Mouse (Mus musculus) heart, postnatal 36 days (tissue): ENCODE measurements around the gene Hcrt. TPM values are rescaled to one million over a fixed set of nuclear protein-coding genes. Genes with fewer than 3 reads are reported as not detected.

ENCODE experiments used
- DNase-seq, 2 experiments: peaks; one replicate each; pipeline ENCODE4 v3.0.0; 2021 to 2022
- intact Hi-C: fragments of 180-260 bp; cut with DNase I; formaldehyde crosslinking; loops from one replicate; pipeline ENCODE4 v1.15.1; 2025
- total RNA-seq, 2 experiments: library from RNA; stranded (reverse); gene quantifications; 2 replicates each; pipeline ENCODE4 v1.2.3; 2021

Hcrt gene
- total RNA-seq, 2 experiments from 2014 or later: not detected

DNA sequence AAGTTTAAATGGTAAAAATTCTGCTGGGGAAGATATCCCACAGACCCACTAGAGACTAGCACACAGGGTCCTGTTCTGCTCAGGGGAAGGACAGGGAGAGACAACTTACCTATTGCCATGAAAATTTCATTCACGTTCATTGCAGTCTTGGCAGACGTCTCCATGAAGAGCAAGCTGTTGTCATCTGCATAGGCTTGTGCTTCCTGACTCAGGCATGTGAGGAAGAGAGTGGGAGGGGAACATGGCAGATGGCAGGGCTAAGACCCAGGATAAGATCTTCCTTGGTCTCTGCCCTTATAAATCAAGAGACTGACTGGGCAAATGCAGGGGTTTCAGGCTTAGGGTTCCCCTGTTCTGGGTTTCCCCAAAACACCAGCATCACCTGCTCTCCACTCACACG, 46.1 kb downstream of the Hcrt start:
- DNase-seq: no peak
- intact Hi-C loops: loop anchor here (5.0 to 10.0 kb wide), 4 partner anchors 146 to 348 kb away; no protein-coding TSS in a partner anchor

DNA sequence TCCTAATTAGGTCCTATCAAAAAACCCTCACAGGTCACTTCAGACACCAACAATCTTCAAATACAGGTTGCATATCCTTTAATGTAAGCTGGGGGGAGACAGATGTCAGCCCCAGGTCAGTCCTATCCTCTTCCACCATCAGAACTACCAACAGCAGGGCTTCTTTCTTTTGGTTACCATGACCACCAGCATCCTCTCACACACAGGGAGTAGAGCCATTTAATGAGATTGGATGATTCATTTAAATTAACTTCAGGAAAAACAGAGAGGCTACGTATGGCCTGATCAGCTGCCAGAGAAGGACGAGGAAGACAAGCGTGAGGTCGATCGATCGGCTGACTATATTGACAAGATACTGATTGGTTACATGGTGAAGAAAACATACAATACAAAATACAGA, 47.8 kb downstream of the Hcrt start:
- no peak for DNase-seq
- intact Hi-C loops: loop anchor here (1.0 to 10.0 kb wide), 5 partner anchors 46 to 350 kb away; no protein-coding TSS in a partner anchor

GRCm38 (mm10) chr11:100714534-100714915, 48.2 kb downstream of the Hcrt start:
- intact Hi-C loops: loop anchor here (1.0 to 10.0 kb wide), 2 partner anchors 47 to 350 kb away; no protein-coding TSS in a partner anchor
- peak; percentile 83 to 88 for DNase-seq

DNA sequence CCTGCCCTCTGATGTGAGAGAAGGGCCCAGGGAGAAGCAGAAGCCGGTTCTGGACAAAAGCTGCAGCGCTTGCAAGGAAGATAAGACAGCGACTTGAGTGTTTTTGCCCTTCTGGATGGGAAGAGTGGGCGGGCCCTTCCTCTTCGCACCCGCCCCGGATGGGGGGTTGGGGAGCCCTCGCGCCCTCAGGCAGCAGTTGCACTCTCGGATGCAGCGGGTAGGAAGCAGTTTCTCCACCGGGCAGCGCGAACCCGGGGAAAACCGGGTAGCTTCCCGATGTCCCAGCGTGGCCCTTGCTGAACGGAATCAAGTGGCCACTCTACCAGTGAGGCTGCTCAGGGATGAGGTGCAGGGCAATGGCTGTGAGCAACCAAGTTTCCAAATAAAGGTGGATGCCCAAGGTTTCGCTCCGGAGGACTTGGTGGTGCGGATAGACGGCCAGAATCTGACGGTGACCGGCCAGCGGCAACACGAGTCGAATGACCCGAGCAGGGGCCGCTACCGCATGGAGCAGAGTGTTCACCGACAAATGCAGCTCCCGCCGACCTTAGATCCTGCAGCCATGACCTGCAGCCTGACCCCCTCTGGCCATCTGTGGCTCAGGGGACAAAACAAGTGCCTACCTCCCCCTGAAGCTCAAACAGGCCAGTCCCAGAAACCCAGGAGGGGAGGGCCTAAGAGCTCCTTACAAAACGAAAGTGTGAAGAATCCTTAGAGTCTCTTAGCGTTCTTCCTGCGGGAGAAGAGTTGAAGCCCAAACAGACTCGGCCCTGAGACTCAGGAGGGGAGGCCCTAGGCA, 48.8 kb downstream of the Hcrt start, which contains the start of gene Hspb9:
Gene Hspb9, plus strand, starts transcription at position 116 of the 799 bp plus-strand sequence.
- intact Hi-C loops: loop anchor here (1.0 to 10.0 kb wide), 2 partner anchors 47 to 351 kb away; no protein-coding TSS in a partner anchor
- DNase-seq: peak; percentile 77 to 79

GRCm38 (mm10) chr11:100713174-100713573, 49.6 kb downstream of the Hcrt start:
- intact Hi-C loops: loop anchor here (10.0 kb wide), 1 partner anchor 352 kb away; no protein-coding TSS in a partner anchor
- DNase-seq: no peak

DNA sequence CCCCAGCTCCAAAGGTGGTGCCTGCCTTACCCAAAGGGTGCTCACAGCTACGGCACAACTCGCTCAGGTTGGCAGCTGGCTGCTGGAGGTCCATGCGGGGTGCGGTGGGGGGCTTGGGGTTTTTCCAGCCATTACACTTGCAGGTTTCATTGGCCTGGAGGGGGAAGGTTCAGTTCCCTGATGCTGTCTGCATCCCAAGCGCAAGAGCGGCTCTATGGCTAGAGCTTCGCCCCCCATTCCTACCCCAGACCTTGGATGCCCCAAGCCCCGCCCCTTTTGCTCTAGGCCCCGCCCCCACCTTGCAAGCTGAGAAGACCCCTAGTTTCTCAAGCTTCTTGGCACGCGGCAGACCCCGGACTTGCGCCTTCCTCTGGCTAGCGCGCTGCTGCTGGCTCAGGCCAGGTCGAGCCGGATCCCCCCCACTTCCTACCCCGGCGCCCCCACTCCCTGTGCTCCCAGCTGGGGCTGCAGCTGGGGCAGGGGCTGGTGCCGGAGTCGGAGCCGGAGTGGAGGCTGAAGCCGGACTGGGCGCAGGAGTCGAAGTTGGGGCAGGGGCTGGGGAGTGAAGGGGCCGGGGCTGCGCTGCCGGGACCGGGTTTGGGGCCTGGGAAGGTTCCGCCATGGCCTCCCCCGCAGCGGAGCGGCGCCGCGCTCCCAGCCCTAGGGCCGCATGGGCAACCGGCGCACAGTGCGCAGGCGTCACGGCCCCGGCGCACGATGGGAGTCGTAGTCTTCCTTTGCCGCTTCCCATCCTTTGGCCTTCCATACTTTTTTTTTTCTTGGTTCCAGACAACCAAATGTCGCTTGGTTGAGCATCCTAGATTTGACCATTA, 50.7 kb downstream of the Hcrt start, which contains the start of gene Kat2a:
Gene Kat2a, minus strand, starts transcription at position 683 of the 833 bp plus-strand sequence.
- DNase-seq: peak; percentile 86
- intact Hi-C loops: loop anchor here (10.0 kb wide), 1 partner anchor 353 kb away; no protein-coding TSS in a partner anchor

Other genes with a start within 250 kb of the Hcrt start
- gene Acly, start 234.9 kb downstream of the Hcrt start, total RNA-seq: 10 to 100 TPM; 27.3 to 38.1 TPM
- gene Ttc25, start 217.3 kb downstream of the Hcrt start, total RNA-seq: under 1 TPM; 0.22 to 0.49 TPM
- 1 to 10 TPM; 5.5 to 7.2 TPM for gene Cnp, start 188.0 kb downstream of the Hcrt start, total RNA-seq
- 10 to 100 TPM; 57.2 to 59.2 TPM for gene Nkiras2, start 143.7 kb downstream of the Hcrt start, total RNA-seq
- gene Dnajc7, start 142.8 kb downstream of the Hcrt start, total RNA-seq: 100 to 1,000 TPM; 123 to 133 TPM
- gene Zfp385c, start 70.5 kb downstream of the Hcrt start, total RNA-seq: under 1 TPM in 1 of 2 experiments, not detected in 1; 0.28 TPM
- 1 to 10 TPM in 1 of 2 experiments, under 1 TPM in 1; 0.75 to 2.8 TPM for gene Dhx58, start 58.7 kb downstream of the Hcrt start, total RNA-seq
- 10 to 100 TPM; 12.4 to 13.0 TPM for gene Kat2a, start 50.5 kb downstream of the Hcrt start, total RNA-seq
- gene Hspb9, start 49.1 kb downstream of the Hcrt start, total RNA-seq: under 1 TPM in 1 of 2 experiments, not detected in 1; 0.43 TPM
- 10 to 100 TPM; 54.3 to 62.1 TPM for gene Rab5c, start 24.7 kb downstream of the Hcrt start, total RNA-seq
- gene Kcnh4, start 3.0 kb downstream of the Hcrt start, total RNA-seq: not detected
- 1 to 10 TPM; 8.5 to 9.5 TPM for gene Ghdc, start 8.0 kb upstream of the Hcrt start, total RNA-seq
- gene Stat5b, start 87.8 kb upstream of the Hcrt start, total RNA-seq: 10 to 100 TPM; 62.7 to 62.8 TPM
- 10 to 100 TPM; 19.8 to 24.1 TPM for gene Stat5a, start 96.4 kb upstream of the Hcrt start, total RNA-seq
- gene Stat3, start 176.6 kb upstream of the Hcrt start, total RNA-seq: 10 to 100 TPM; 93.5 to 93.9 TPM
- 100 to 1,000 TPM; 239 to 258 TPM for gene Cavin1, start 208.0 kb upstream of the Hcrt start, total RNA-seq
- gene Atp6v0a1, start 246.5 kb upstream of the Hcrt start, total RNA-seq: 10 to 100 TPM; 76.8 to 88.5 TPM